Mouse (Mus musculus) bone marrow, adult 2 months (tissue): Measurements from ENCODE around the gene Exoc7. TPM values are rescaled to one million over a fixed set of nuclear protein-coding genes. Genes with fewer than 3 reads are reported as not detected.

Experiments used
- H3K27ac ChIP-seq: fragments of 200-500 bp; 2 replicates; pipeline ENCODE4 v1.5.1; 2012; ENCODE audit warnings: low read depth, mild to moderate bottlenecking, control low read depth, inconsistent platforms, low read length; ENCODE audit not compliant: control insufficient read depth, poor library complexity, insufficient read depth
- H3K4me1 ChIP-seq: fragments of 200-500 bp; 2 replicates; pipeline ENCODE4 v1.6.1; 2011; ENCODE audit warnings: low read length; ENCODE audit not compliant: control insufficient read depth, insufficient read depth
- H3K4me3 ChIP-seq: fragments of 200-500 bp; replicated peaks from 2 replicates; pipeline ENCODE3; 2011; ENCODE audit warnings: mild to moderate bottlenecking, low read depth, low read length, control low read depth; ENCODE audit not compliant: control insufficient read depth
- CTCF ChIP-seq: fragments of 200-500 bp; IDR thresholded peaks from 2 replicates; pipeline ENCODE4 v1.5.1; 2011; ENCODE audit warnings: low read length, control low read depth; ENCODE audit not compliant: control insufficient read depth, insufficient read depth
- POLR2A ChIP-seq: fragments of 200-500 bp; IDR thresholded peaks from 2 replicates; pipeline ENCODE4 v1.6.1; 2011; ENCODE audit warnings: low read depth, mild to moderate bottlenecking, control low read depth, low read length, borderline replicate concordance; ENCODE audit not compliant: control insufficient read depth
- WGBS: fragments of 180-500 bp; shearing (Covaris S2); methylation state at CpG from one replicate; pipeline ENCODE4 v1.1.7; 2018; 5-methylcytosine and 5-hydroxymethylcytosine counted together
- polyA plus RNA-seq: library from polyadenylated mRNA; stranded (reverse); fragments of >200 nt; gene quantifications from 2 replicates; pipeline ENCODE4 v1.2.4, GENCODE M21; 2011; ENCODE audit warnings: low replicate concordance; ENCODE audit not compliant: missing spikeins, insufficient read depth, insufficient read length

The Exoc7 gene
- polyA plus RNA-seq, 1 experiment, result 47.2 TPM

DNA sequence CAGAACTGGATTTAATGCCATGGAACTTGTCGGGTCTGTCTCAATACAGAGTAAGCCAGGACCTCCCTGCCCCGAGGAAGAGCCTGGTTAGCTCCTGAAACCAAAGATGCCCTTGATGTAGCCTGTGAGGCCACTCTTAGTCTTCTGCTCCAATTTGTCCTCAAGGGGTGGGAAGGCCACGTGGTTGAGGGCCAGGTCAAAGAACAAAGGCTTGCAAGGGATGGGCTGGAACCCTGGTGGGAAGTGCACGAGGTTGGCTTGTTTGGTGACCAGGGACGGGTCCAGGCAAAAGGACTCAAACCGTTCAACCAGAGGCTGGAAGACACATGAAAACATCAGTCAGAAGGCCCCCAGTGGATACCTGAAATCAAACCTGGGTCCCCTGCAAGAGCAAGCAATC lies 61.4 kb downstream of the Exoc7 start:
- Histone ChIP-seq H3K27ac (no peak overlapping the region), H3K4me1 (no peaks in the 10 kb centered on the region), H3K4me3 (no peak overlapping the region)
- 91% methylated on average over 6 of the region's 6 CpGs for WGBS
- TF ChIP-seq POLR2A, result no peak
- TF ChIP-seq CTCF, result no peak

DNA sequence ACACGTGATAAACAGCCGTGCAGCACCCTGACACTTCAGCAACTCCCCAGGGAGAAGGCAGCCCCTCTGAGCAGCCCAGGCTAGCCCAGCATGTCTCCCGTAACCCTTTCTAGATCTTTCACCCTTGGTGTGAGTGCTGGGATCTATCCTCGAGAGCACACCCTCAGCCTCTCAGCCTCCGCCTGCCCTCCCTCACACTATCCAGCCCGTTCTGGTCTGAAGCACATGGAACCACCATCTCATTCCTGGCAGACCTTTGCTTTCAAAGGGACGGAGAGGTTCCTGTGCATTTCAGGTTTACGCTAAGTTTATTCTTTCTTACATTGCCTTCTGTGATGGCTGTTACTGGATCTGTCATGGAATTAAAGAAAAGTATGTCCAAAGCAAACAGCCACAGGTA lies 62.5 kb downstream of the Exoc7 start:
- Histone ChIP-seq H3K4me3 (no peak overlapping the region), H3K4me1 (no peaks in the 10 kb centered on the region), H3K27ac (no peak overlapping the region)
- TF ChIP-seq POLR2A (no peak), CTCF (no peak)
- WGBS, result 89% methylated on average over 8 of the region's 8 CpGs

DNA sequence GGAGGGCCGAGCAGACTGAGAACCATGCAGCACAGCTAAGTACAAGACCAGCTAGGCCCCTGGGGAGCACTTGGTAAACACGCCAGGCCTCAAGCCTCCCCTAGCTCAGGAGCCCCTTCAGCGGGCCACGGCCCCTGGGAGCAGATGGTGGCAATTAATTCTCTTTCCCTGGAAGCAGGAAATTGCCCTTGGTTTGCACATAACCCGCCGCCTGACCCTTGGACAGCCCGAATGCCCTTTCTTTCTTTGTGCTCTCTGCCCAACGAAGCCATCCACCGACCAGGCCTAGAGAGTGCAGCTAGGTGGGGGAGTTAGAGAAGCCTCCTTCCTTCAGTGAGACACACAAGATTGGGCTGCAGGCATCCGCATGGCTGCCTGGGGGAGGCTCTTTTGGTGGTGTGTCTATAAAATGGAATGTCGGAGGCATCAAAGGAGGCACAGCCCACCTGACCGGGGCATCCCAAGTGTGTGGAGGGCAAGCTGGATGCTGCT lies 65.2 kb downstream of the Exoc7 start:
- Histone ChIP-seq H3K27ac (no peak overlapping the region), H3K4me1 (no peaks in the 10 kb centered on the region), H3K4me3 (no peak overlapping the region)
- 76% methylated on average over 12 of the region's 12 CpGs for WGBS
- no peak for TF ChIP-seq POLR2A
- no peak for TF ChIP-seq CTCF

DNA sequence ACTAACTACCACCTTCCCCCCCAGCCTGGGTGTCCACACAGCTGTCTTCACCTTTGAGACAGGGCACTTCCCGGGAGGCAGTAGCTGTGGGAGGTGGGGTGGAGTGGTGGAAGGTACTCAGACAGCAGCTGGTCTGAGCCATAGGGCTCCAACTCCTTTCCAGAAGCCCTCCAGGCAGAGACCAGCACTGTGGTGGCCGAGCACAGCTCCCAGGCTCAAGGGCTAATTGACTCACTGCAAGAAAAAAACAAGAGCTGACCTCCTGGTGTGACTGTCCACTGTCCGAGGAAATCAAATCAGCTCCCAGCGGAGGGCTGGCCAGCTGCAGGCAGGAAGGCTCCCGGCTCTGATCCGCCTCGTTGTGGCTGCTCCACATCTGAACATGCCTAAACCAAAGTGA lies 67.2 kb downstream of the Exoc7 start:
- TF ChIP-seq POLR2A (no peak), CTCF (no peak)
- no peaks in the 10 kb centered on the region for H3K4me1 ChIP-seq
- no peak overlapping the region for H3K4me3 ChIP-seq
- no peak overlapping the region for H3K27ac ChIP-seq
- WGBS, result 83% methylated on average over 7 of the region's 7 CpGs

Other genes starting within 250 kb of the Exoc7 start
- 31.2 and 63.0 TPM in 2 replicates for gene Unc13d, start 229.3 kb downstream of the Exoc7 start, polyA plus RNA-seq
- gene Wbp2, start 220.2 kb downstream of the Exoc7 start, polyA plus RNA-seq, result 55.0 and 68.0 TPM in 2 replicates
- gene Trim47, start 180.0 kb downstream of the Exoc7 start, polyA plus RNA-seq, result 3.1 and 8.9 TPM in 2 replicates
- gene Trim65, start 176.1 kb downstream of the Exoc7 start, polyA plus RNA-seq, result 5.2 and 8.2 TPM in 2 replicates
- gene Mrpl38, start 168.4 kb downstream of the Exoc7 start, polyA plus RNA-seq, result 28.0 and 38.3 TPM in 2 replicates
- gene Fbf1, start 139.1 kb downstream of the Exoc7 start, polyA plus RNA-seq, result 10.8 and 16.1 TPM in 2 replicates
- 20.2 and 30.0 TPM in 2 replicates for gene Ten1, start 108.4 kb downstream of the Exoc7 start, polyA plus RNA-seq
- 9.8 and 20.0 TPM in 2 replicates for gene Acox1, start 108.2 kb downstream of the Exoc7 start, polyA plus RNA-seq
- 0.30 TPM in 1 of 2 replicates, not detected in the other for gene Evpl, start 69.2 kb downstream of the Exoc7 start, polyA plus RNA-seq
- gene Srp68, start 33.0 kb downstream of the Exoc7 start, polyA plus RNA-seq, result 23.8 and 44.5 TPM in 2 replicates
- not detected in 2 replicates for gene Galr2, start 26.3 kb downstream of the Exoc7 start, polyA plus RNA-seq
- gene Foxj1, start 28.2 kb upstream of the Exoc7 start, polyA plus RNA-seq, result not detected in 2 replicates
- 14.2 and 14.5 TPM in 2 replicates for gene Rnf157, start 105.8 kb upstream of the Exoc7 start, polyA plus RNA-seq
- 157 and 172 TPM in 2 replicates for gene Ubald2, start 126.9 kb upstream of the Exoc7 start, polyA plus RNA-seq
- gene Qrich2, start 159.0 kb upstream of the Exoc7 start, polyA plus RNA-seq, result not detected in 2 replicates
- 20.1 and 41.9 TPM in 2 replicates for gene Prpsap1, start 187.0 kb upstream of the Exoc7 start, polyA plus RNA-seq
- gene Sphk1, start 223.7 kb upstream of the Exoc7 start, polyA plus RNA-seq, result 31.3 and 31.7 TPM in 2 replicates